ENCODE assay signal across 20 mouse cellular contexts in genomic region chr4:137187051-137187450, GRCm38 (mm10).
A peak's percentile ranks its signal among the peaks of the same experiment; 100 is the strongest.
DNase-seq lines count a peak whose midpoint lies in the region; ATAC-seq and TF ChIP-seq lines count a peak whose summit lies in the region.
"Had no signal": no experiment of that assay in that cellular context is flagged by ENCODE, and none has a peak within 500 bp of the region (broad histone marks: within the 10 kb centered on the region; RNA-seq: fewer than 3 reads in every experiment).

No protein-coding gene starts in this region.

- H3K27me3 ChIP-seq in kidney, embryonic 14.5 days (ENCODE audit: control insufficient read depth, insufficient read depth, low read length): no peaks in the 10 kb centered on the region; the same call in 1 of the 2 replicates
- H3K27me3 ChIP-seq in megakaryocyte, embryonic 14.5 days (replicated peaks): peaks cover 64% of the 10 kb centered on the region
- no peaks in the 10 kb centered on the region for H3K27me3 ChIP-seq in midbrain, embryonic 15.5 days (replicated peaks)

- H3K4me3 ChIP-seq in gastrocnemius, adult 2 months: no peak overlapping the region
- no peak overlapping the region for H3K4me3 ChIP-seq in kidney, embryonic 14.5 days (ENCODE audit: low read length)
- H3K4me3 ChIP-seq in megakaryocyte, embryonic 14.5 days (replicated peaks): peak overlapping the region; percentile 9
- no peak overlapping the region for H3K4me3 ChIP-seq in midbrain, embryonic 15.5 days
- H3K4me3 ChIP-seq: embryonic facial prominence, embryonic 10.5 days; embryonic facial prominence, embryonic 12.5 days had no signal

- no peaks in the 10 kb centered on the region for H3K36me3 ChIP-seq in kidney, embryonic 14.5 days (ENCODE audit: control insufficient read depth, insufficient read depth, low read length)
- H3K36me3 ChIP-seq in megakaryocyte, embryonic 14.5 days (replicated peaks; ENCODE audit: low read length): no peaks in the 10 kb centered on the region
- no peaks in the 10 kb centered on the region for H3K36me3 ChIP-seq in midbrain, embryonic 15.5 days (replicated peaks)
- H3K36me3 ChIP-seq: embryonic facial prominence, embryonic 10.5 days; embryonic facial prominence, embryonic 12.5 days had no signal

- WGBS in kidney, embryonic 14.5 days: 63% methylated on average over 9 of the region's 9 CpGs
- 89% methylated on average over 9 of the region's 9 CpGs for WGBS in midbrain, embryonic 15.5 days

- peaks cover 38% of the 10 kb centered on the region for H3K4me1 ChIP-seq in kidney, embryonic 14.5 days (ENCODE audit: control insufficient read depth, insufficient read depth, low read length)
- peaks cover 4% of the 10 kb centered on the region; the same call in 1 of the 2 replicates for H3K4me1 ChIP-seq in megakaryocyte, embryonic 14.5 days
- peaks cover 4% of the 10 kb centered on the region; the same call in 1 of the 2 replicates for H3K4me1 ChIP-seq in midbrain, embryonic 15.5 days

- TF ChIP-seq CTCF in gastrocnemius, adult 2 months (IDR thresholded peaks at IDR 0.05): no peak

- no peaks in the 10 kb centered on the region for H3K9me3 ChIP-seq in kidney, embryonic 14.5 days (ENCODE audit: control insufficient read depth, low read length)
- peaks cover 11% of the 10 kb centered on the region for H3K9me3 ChIP-seq in megakaryocyte, embryonic 14.5 days
- H3K9me3 ChIP-seq in midbrain, embryonic 15.5 days: no peaks in the 10 kb centered on the region
- H3K9me3 ChIP-seq: embryonic facial prominence, embryonic 10.5 days; embryonic facial prominence, embryonic 12.5 days had no signal

- intact Hi-C loops in gastrocnemius, adult 2 months (cut with DNase I): loop anchor here (2.0 kb wide), 1 partner anchor 90 kb away; the partner anchor contains the start of gene Wnt4

- ATAC-seq in kidney, embryonic 14.5 days (ENCODE audit: low FRiP score, low TSS enrichment): 0 out of 2 replicates have a peak, but pooled peaks have one; percentile 11
- no peak for ATAC-seq in megakaryocyte, adult 5-6 weeks (ENCODE audit: poor library complexity, severe bottlenecking)
- no peak for ATAC-seq in midbrain, embryonic 15.5 days (replicated peaks)
- ATAC-seq: forebrain, embryonic 14.5 days; forebrain, embryonic 16.5 days had no signal

- DNase-seq in gastrocnemius, adult 2 months: peak; percentile 74
- no peak for DNase-seq in gastrocnemius, postnatal 10 days
- no peak for DNase-seq in kidney, postnatal 14 days
- peak; percentile 74 for DNase-seq in skeletal muscle tissue, adult 2 months (ENCODE audit: low read depth, low spot score)
- DNase-seq: adrenal gland, adult 8-10 months; adrenal gland, postnatal 14 days; adrenal gland, postnatal 36 days; cerebellum, adult 11-12 months; cerebellum, adult 2 months; cerebellum, adult 9-10 months; cerebellum, postnatal 10 days; cerebellum, postnatal 25 days had no signal

- H3K27ac ChIP-seq in gastrocnemius, adult 2 months: peak overlapping the region; percentile 70
- H3K27ac ChIP-seq in kidney, embryonic 14.5 days (ENCODE audit: low read depth, low read length): no peak overlapping the region
- no peak overlapping the region for H3K27ac ChIP-seq in midbrain, embryonic 15.5 days
- H3K27ac ChIP-seq: embryonic facial prominence, embryonic 10.5 days; embryonic facial prominence, embryonic 12.5 days had no signal

- H3K9ac ChIP-seq in kidney, embryonic 14.5 days (ENCODE audit: low read depth, low read length): no peak overlapping the region
- no peak overlapping the region for H3K9ac ChIP-seq in midbrain, embryonic 15.5 days
- H3K9ac ChIP-seq: embryonic facial prominence, embryonic 12.5 days had no signal

- H3K4me2 ChIP-seq in kidney, embryonic 14.5 days (replicated peaks; ENCODE audit: low read depth, low read length): no peak overlapping the region
- no peak overlapping the region for H3K4me2 ChIP-seq in midbrain, embryonic 15.5 days
- H3K4me2 ChIP-seq: embryonic facial prominence, embryonic 12.5 days had no signal

Comparison
In these comparisons a context has a peak if more than half of its experiments do, and no peak if none do; other contexts are left out.
1. DNase-seq: peak in gastrocnemius, adult 2 months (single experiment) and skeletal muscle tissue, adult 2 months (single experiment); none in gastrocnemius, postnatal 10 days (single experiment) and kidney, postnatal 14 days (single experiment).